Mouse (Mus musculus) stomach, postnatal 0 days (tissue): ENCODE results near the gene Cd93.

Source experiments
- CTCF ChIP-seq: IDR thresholded peaks from 2 replicates; pipeline ENCODE4 v1.5.1; 2016; ENCODE audit warnings: antibody characterized with exemption, low read depth, mild to moderate bottlenecking, moderate library complexity
- EP300 ChIP-seq: optimal IDR thresholded peaks from 2 replicates; pipeline ENCODE3; 2016; ENCODE audit warnings: antibody characterized with exemption

- TF ChIP-seq CTCF (no peak), EP300 (no peak)
Measured at GRCm38 (mm10) chr2:148393846-148394245, 49.5 kb downstream of the Cd93 start.
